Mouse (Mus musculus) stomach, embryonic 14.5 days (tissue): ENCODE measurements at regions not wholly inside any gene's neighbourhood (a gene's known extent, or its start where the extent isn't known, plus 50 kb on each side); places are given as distances from the start of the nearest gene placed in this dataset.

ENCODE experiments used
- ATAC-seq: fragments of 200-750 bp; cut with Nextera tagmentation; 2 replicates; pipeline ENCODE4 v1.8.0; 2017; ENCODE audit warnings: low read depth, moderate TSS enrichment; ENCODE audit not compliant: insufficient number of reproducible peaks, insufficient read depth, low FRiP score
- H3K27ac ChIP-seq: fragments of 300-500 bp; sonication (generic); 2 replicates; pipeline ENCODE4 v1.5.1; 2014; ENCODE audit warnings: mild to moderate bottlenecking, low read length, moderate library complexity, mixed read lengths
- H3K27me3 ChIP-seq: fragments of 300-500 bp; sonication (generic); 2 replicates; pipeline ENCODE4 v1.6.1; 2014; ENCODE audit warnings: low read length, control low read depth, mixed read lengths; ENCODE audit not compliant: control insufficient read depth, insufficient read depth
- H3K36me3 ChIP-seq: fragments of 300-500 bp; sonication (generic); 2 replicates; pipeline ENCODE4 v1.6.1; 2014; ENCODE audit warnings: mild to moderate bottlenecking, control low read depth, low read length, moderate library complexity, mixed read lengths; ENCODE audit not compliant: control insufficient read depth, insufficient read depth
- H3K4me1 ChIP-seq: fragments of 300-500 bp; sonication (generic); 2 replicates; pipeline ENCODE4 v1.6.1; 2014; ENCODE audit warnings: low read length, control low read depth, mixed read lengths; ENCODE audit not compliant: control insufficient read depth, insufficient read depth
- H3K4me2 ChIP-seq: fragments of 300-500 bp; sonication (generic); replicated peaks from 2 replicates; pipeline ENCODE4 v1.6.1; 2014; ENCODE audit warnings: low read depth, low read length, control low read depth
- H3K4me3 ChIP-seq: fragments of 300-500 bp; sonication (generic); 2 replicates; pipeline ENCODE4 v1.5.1; 2014; ENCODE audit warnings: low read depth, low read length, control low read depth
- H3K9ac ChIP-seq: fragments of 300-500 bp; sonication (generic); replicated peaks from 2 replicates; pipeline ENCODE4 v1.6.1; 2014; ENCODE audit warnings: low read depth, mild to moderate bottlenecking, control low read depth, low read length, moderate library complexity, mixed read lengths
- H3K9me3 ChIP-seq: fragments of 300-500 bp; sonication (generic); 2 replicates; pipeline ENCODE4 v1.6.1; 2016; ENCODE audit warnings: low read depth, low read length, control low read depth; ENCODE audit not compliant: control insufficient read depth
- WGBS: fragments of 180-500 bp; shearing (Covaris S2); extraction: QIAGEN DNeasy Blood & Tissue Kit; methylation state at CpG from one replicate; pipeline ENCODE4 v1.1.7; 2014; 5-methylcytosine and 5-hydroxymethylcytosine counted together

DNA sequence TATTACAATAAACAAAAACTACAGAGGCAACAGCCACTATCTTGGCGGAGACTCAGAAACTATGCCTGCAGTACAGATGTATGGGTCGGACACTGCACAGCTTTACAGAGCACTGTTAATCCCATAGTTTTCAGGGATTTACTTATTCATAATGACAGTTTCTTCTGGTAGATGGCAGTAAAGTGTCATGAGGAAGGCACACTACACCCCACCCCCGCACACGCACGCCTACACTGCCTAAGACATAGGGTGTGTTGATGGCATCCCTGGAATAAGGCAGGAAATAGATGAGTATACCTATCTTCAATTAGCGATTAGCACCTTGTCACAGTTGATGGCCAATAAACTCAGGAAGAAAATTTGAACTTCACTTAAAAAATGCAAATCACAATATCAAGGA, 306.9 kb downstream of the Tle4 start:
- Histone ChIP-seq H3K36me3 (no peaks in the 10 kb centered on the region), H3K4me2 (no peak overlapping the region), H3K9me3 (no peaks in the 10 kb centered on the region), H3K27me3 (no peaks in the 10 kb centered on the region), H3K4me1 (no peaks in the 10 kb centered on the region), H3K9ac (no peak overlapping the region), H3K4me3 (no peak overlapping the region), H3K27ac (no peak overlapping the region)
- ATAC-seq = no peak
- WGBS = 83% methylated on average over 6 of the region's 6 CpGs

- Histone ChIP-seq H3K9ac (no peak overlapping the region), H3K4me3 (no peak overlapping the region), H3K36me3 (no peaks in the 10 kb centered on the region), H3K4me2 (no peak overlapping the region), H3K27ac (no peak overlapping the region), H3K9me3 (no peaks in the 10 kb centered on the region), H3K27me3 (no peaks in the 10 kb centered on the region), H3K4me1 (no peaks in the 10 kb centered on the region)
- 48% methylated on average over 3 of the region's 3 CpGs for WGBS
- no peak for ATAC-seq
Measured at GRCm38 (mm10) chr19:14293172-14293571, 304.7 kb downstream of the Tle4 start.

DNA sequence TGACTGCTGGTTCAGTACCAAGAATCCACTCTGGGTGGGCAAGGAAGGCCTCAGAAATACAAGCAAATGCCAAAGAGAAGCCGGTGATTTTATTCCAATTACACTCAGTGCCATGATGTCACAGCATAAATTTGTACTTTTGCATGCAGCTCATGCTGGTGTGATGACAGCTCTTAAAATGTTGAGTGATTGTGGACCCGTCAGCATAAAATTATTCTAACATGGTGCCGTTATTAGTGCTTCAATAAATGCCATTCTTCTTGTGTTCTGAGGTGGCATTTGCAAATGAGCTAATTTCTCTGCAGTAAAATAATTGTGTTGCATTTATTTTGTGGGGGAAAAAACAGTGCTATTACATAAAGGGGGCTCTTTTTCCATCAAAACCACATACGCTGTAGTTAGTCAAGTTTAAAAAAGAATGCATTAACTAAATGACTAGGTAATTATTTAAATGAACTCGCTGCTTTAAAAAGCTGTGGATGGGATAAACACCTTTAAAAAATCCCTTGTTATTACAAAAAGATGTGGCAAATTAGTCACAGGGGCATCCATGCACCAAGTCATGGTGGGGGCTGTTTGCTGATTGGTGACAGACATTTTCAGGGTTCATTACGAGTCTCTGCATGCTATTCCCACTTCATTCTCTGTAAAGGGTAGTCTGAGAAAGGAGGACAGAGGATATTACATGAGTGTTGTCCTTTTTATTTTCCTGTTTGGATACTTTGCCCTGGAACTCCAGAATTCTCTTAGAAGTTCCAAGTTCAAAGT, 296.5 kb downstream of the Tle4 start:
- no peak overlapping the region for H3K4me2 ChIP-seq

DNA sequence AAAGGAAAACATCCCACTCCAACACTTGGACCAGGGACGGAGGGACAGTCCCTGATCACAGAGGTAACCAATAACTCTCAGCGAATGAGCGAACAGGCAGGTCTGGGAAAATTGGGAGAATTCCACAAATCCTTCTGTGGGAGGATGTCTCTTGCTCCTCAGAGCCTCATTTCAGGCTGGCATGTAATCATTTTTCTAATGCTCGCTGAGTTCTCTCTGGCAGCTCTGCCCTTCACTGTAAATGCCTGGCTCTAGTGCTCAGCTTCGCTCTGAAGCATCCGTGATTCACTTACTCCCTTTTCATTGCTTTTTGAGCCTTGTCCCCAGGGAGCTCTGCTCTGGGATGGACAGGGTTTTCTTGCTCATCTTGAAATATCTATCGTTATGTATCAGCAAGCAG, 283.6 kb downstream of the Tle4 start:
- Histone ChIP-seq H3K4me3 (no peak overlapping the region), H3K4me1 (no peaks in the 10 kb centered on the region), H3K36me3 (no peaks in the 10 kb centered on the region), H3K27me3 (no peaks in the 10 kb centered on the region), H3K27ac (no peak overlapping the region), H3K9ac (no peak overlapping the region), H3K9me3 (no peaks in the 10 kb centered on the region), H3K4me2 (no peak overlapping the region)
- WGBS = 68% methylated on average over 7 of the region's 7 CpGs
- ATAC-seq = no peak

More for the DNA sequence above, 296.5 kb downstream of the Tle4 start:
- no peaks in the 10 kb centered on the region for H3K27me3 ChIP-seq
- 88% methylated on average over 6 of the region's 6 CpGs for WGBS
- no peaks in the 10 kb centered on the region for H3K4me1 ChIP-seq
- no peak overlapping the region for H3K4me3 ChIP-seq
- H3K36me3 ChIP-seq = no peaks in the 10 kb centered on the region
- H3K27ac ChIP-seq = no peak overlapping the region
- no peak for ATAC-seq
- no peaks in the 10 kb centered on the region for H3K9me3 ChIP-seq
- H3K9ac ChIP-seq = no peak overlapping the region

DNA sequence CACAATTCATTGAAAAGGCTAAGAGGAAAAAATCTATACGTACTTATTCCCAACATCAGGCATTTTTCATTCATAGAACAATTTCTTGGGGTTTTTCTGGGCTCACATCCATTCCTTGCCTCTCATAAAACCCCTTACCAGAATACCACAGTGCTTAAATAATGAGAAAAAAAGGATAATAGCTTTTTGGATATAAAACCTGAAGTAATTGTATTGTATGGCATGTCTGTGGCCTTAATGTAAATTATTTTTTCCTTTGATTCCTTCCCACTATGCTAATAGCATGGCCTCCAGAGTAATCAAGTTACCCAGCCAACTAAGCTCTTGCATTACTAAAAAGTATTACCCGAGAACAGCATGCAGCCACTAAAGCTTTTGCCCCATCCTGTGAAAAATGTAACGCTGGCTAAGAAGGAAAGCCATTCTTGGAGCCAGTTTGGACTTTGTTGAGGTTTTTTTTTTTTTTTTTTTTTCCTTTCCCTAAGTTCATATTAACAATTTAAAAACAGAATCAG, 278.1 kb downstream of the Tle4 start:
- no peak for ATAC-seq
- no peaks in the 10 kb centered on the region for H3K4me1 ChIP-seq

GRCm38 (mm10) chr19:14325353-14326052, 272.3 kb downstream of the Tle4 start:
- H3K9ac ChIP-seq = no peak overlapping the region

More for the DNA sequence above, 278.1 kb downstream of the Tle4 start:
- Histone ChIP-seq H3K36me3 (no peaks in the 10 kb centered on the region), H3K27me3 (no peaks in the 10 kb centered on the region), H3K4me3 (no peak overlapping the region), H3K9me3 (no peaks in the 10 kb centered on the region), H3K4me2 (no peak overlapping the region), H3K27ac (no peak overlapping the region), H3K9ac (no peak overlapping the region)
- WGBS = 73% methylated on average over 3 of the region's 3 CpGs

DNA sequence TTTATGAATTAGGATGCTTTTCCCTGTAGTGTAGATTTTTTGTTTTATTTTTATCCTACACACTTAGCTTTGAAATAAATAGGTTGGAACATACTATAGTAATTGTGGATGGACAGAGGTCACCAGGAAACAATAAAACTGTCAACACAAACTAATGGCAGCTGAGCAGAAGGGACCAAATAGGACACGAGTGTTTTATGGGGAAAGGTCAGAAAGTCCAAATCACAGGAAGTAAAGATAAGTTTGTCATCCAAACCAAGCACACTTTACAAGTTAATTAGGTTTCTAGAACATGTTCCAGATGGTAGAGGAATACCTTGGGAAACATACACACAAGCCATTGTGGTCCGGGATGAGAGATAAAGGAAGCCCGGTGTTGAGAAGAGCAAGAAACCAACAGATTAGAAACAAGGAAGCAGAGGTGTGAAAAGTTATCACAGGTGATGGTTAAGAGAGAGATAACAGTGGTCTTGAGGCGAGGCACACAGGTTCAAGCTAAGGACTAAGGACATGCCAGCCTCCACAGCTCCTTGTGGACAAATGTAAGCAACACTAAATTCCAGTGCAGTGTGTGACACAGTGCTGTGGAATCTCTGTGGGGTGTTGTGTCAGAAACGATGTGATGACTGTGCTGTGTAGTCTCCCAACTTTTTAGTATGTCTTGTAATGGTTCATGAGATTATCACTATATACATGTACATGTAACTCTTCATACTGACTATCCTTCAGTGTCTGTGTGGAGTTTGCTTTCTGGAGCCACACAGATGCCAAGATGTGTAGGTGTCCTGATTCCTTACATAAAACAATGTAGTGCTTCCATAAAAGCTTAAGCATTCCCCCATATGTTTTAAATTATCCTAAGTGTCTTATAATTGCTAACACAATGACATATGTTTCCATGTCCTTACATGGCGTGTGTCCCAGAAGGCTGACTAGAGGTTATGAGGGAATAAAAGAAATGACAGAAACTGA, 264.5 kb downstream of the Tle4 start:
- no peaks in the 10 kb centered on the region for H3K9me3 ChIP-seq
- 36% methylated on average over 6 of the region's 6 CpGs for WGBS
- no peaks in the 10 kb centered on the region for H3K36me3 ChIP-seq
- ATAC-seq = no peak
- H3K4me1 ChIP-seq = no peaks in the 10 kb centered on the region
- H3K4me2 ChIP-seq = no peak overlapping the region
- H3K27me3 ChIP-seq = no peaks in the 10 kb centered on the region
- H3K27ac ChIP-seq = no peak overlapping the region
- no peak overlapping the region for H3K4me3 ChIP-seq
- H3K9ac ChIP-seq = no peak overlapping the region

More at GRCm38 (mm10) chr19:14325353-14326052, 272.3 kb downstream of the Tle4 start:
- H3K27me3 ChIP-seq = no peaks in the 10 kb centered on the region
- H3K9me3 ChIP-seq = no peaks in the 10 kb centered on the region
- WGBS = 66% methylated on average over 9 of the region's 9 CpGs
- no peak overlapping the region for H3K4me2 ChIP-seq
- no peak overlapping the region for H3K4me3 ChIP-seq
- H3K27ac ChIP-seq = no peak overlapping the region
- no peaks in the 10 kb centered on the region for H3K36me3 ChIP-seq
- no peaks in the 10 kb centered on the region for H3K4me1 ChIP-seq
- no peak for ATAC-seq

GRCm38 (mm10) chr19:14337025-14337424, 260.8 kb downstream of the Tle4 start:
- H3K9ac ChIP-seq = no peak overlapping the region
- no peaks in the 10 kb centered on the region for H3K4me1 ChIP-seq
- no peaks in the 10 kb centered on the region for H3K27me3 ChIP-seq
- ATAC-seq = no peak
- 54% methylated on average over 5 of the region's 5 CpGs for WGBS
- no peak overlapping the region for H3K27ac ChIP-seq
- H3K36me3 ChIP-seq = no peaks in the 10 kb centered on the region
- H3K4me2 ChIP-seq = no peak overlapping the region
- no peak overlapping the region for H3K4me3 ChIP-seq
- H3K9me3 ChIP-seq = no peaks in the 10 kb centered on the region
